Mouse (Mus musculus) retina, embryonic 14.5 days (tissue): ENCODE data around the gene Zcchc13.
A peak's percentile ranks its signal among the peaks of the same experiment; 100 is the strongest.
"Not testable (repeated sequence)": the region's sequence is repeated elsewhere in the genome, so short reads cannot be mapped to it uniquely, and the experiment has no call there.

Experiments
- DNase-seq: peaks from one replicate; pipeline ENCODE4 v3.0.0-alpha.2; 2015; ENCODE audit warnings: low spot score

Zcchc13 gene

DNA sequence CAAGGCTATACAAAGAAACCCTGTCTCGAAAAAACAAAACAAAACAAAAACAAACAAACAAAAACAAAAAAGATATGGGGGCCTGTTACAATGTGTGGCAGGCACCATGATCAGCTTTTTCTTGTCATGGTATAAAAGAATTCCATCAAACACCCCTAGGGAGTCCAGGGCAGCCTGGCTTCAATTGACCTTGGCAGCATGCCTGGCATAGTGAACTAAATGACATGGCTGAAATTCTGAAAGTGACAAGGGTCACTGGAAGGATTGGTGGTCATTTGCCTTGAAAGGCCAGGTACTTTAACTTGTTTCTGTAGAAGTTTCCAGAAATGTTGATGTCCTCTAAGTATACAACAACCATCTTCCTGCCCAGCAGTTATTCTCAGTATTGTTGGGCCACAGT lies 13.9 kb downstream of the Zcchc13 start:
- DNase-seq = no peak

DNA sequence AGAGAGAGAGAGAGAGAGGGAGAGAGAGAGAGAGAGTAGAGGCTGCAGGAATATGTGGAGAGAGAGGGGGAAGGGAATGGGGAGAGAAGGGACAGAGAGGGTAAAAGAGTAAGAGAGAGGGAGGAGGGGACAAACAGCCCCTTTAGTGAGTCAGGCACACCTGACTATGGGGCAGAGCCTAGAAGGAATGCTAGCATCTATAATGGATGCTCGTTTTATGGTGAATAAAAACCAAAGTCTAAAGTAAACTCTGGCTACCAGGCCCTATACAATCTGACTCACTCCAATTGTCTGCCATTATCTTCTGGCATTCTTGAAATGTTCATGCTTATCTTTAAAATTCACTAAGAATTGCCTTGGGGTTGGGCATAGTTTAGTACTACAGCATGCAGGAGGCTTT lies 21.7 kb downstream of the Zcchc13 start:
- DNase-seq = no peak

DNA sequence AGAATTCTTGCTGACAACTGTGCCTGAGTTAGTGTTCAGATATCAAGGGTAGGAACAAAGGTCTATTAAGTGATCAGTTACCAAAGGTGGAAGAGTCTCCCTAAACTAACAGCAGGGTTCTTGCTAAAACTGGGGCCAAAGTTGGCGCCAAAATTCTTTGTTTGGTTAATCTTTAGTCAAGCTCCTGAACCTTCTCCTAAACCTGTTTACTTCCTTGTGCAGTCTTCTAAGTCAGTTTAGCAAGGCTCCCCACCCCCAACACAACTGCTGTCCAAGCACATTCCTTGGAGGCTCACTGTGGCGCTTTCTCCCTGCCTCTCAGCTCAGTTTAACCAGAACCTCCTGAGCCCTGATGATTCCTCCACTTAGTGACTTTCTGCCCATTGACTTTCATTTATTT lies 22.6 kb downstream of the Zcchc13 start:
- no peak for DNase-seq

DNA sequence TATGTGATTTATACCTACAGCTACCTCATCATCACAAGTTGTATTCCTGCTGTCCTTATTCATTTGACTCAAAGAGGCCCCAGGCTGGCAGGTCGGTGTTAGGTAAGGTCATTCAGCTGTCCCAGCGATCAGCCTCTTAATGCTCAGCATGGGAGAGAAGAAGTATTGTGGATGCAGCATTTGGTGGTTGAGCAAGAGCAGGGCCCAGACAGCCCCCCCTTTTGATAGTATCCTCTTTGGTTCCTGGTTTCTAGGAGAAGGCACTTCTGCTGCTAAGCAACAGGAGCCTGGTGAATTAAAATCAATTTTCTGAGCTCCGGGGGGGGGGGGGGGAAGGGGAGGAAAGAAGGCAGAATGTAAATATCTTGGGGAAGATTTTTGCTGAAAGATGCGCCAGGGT lies 28.6 kb downstream of the Zcchc13 start:
- DNase-seq = no peak

DNA sequence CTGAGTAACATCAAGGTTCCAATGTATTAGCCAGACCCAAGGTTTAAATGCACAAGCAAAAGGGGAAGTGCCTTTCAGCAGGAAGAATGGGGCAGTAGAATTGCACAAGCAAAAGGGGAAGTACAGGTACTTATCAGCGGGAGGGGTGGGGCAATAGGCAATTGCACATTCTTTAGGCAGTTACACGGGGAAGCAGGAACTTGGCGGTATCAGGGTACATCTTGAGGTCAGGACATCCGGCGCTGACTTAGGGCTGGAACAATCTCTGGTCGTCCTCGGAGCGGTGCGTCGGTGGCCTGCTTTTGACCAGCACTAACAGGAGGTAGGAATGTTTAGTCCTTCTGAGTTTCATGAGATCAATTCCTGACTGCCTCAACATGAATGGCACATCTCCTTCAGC lies 34.1 kb downstream of the Zcchc13 start:
- not testable (repeated sequence) for DNase-seq

DNA sequence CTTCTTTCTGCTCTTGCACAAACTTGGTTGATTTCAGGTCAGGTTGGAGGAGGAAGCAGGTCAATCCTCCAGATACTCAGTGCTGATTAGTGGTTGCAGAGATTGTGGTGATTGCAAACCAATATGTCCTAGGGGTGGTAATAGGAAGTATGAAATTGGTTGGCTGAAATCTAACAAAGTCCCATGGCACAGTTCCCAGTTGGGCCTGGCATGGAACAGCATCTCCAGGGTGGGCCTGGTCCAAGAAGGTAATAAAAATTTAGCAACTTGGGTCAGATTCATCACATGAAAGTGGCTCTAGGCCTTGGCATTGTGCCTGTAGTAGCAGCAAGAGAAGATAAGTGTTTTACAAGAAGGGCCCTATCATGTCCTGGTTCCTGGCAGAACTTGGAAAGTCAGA lies 39.9 kb downstream of the Zcchc13 start:
- DNase-seq = no peak

DNA sequence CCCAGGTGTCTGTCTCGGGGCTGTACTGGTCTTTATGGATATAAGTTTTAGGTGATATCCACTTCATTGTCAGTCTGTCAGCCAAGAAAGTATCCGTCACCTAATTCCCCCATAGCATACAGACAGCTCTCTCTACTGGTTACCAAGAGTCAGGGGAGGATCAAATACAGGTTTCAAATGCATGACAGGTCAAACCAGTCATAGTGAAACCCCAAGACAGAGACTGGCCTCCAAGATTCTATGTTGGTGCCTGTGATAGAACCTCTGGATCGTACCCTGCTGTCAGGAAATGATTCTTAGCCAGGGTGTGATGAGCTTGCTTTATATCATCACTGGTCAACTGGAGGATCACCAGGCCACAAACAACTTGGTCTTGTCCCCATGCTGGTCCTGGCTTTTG lies 43.4 kb downstream of the Zcchc13 start:
- DNase-seq = no peak

DNA sequence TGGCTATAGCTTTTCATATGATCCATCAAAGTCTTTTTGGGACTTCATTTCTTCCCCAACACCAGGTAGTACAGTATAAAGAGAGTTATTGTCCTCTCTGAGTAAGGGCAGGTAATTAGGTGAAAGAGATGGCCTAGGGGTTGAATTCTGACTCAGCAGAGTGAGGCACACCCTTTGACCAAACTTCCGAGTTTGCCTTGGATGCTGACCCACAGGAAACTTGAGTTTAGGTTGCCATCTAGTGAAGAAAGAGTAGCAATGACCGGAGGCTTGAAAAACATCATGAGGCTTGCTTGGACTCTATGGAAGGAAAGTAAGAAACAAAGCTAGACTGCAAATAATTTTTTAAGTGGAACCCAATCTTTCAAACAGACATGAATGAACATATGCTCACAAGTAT lies 44.3 kb downstream of the Zcchc13 start:
- DNase-seq = peak; percentile 29
